Mouse (Mus musculus) forebrain, postnatal 0 days (tissue): ENCODE data around the gene Akap2. TPM values are rescaled to one million over a fixed set of nuclear protein-coding genes. Genes with fewer than 3 reads are reported as not detected.

ENCODE experiments used
- ATAC-seq: fragments of 200-750 bp; cut with Nextera tagmentation; 2 replicates; pipeline ENCODE4 v1.8.0; 2017; ENCODE audit warnings: mild to moderate bottlenecking, moderate library complexity
- DNase-seq: peaks from one replicate; pipeline ENCODE4 v3.0.0-alpha.2; 2015
- H3K27ac ChIP-seq: fragments of 300-500 bp; sonication (generic); 2 replicates; pipeline ENCODE4 v1.5.1; 2014; ENCODE audit warnings: low read depth, mild to moderate bottlenecking, antibody characterized with exemption, low read length, moderate library complexity, mixed read lengths
- H3K27me3 ChIP-seq: fragments of 300-500 bp; sonication (generic); 2 replicates; pipeline ENCODE4 v1.6.1; 2014; ENCODE audit warnings: mild to moderate bottlenecking, low read length, mixed read lengths; ENCODE audit not compliant: insufficient read depth
- H3K36me3 ChIP-seq: fragments of 300-500 bp; sonication (generic); 2 replicates; pipeline ENCODE4 v1.6.1; 2014; ENCODE audit warnings: mild to moderate bottlenecking, moderate library complexity; ENCODE audit not compliant: insufficient read depth
- H3K4me1 ChIP-seq: fragments of 300-500 bp; sonication (generic); 2 replicates; pipeline ENCODE4 v1.6.1; 2014; ENCODE audit warnings: antibody characterized with exemption; ENCODE audit not compliant: insufficient read depth
- H3K4me2 ChIP-seq: fragments of 300-500 bp; sonication (generic); 2 replicates; pipeline ENCODE4 v1.6.1; 2014; ENCODE audit warnings: low read depth, mild to moderate bottlenecking, moderate library complexity
- H3K4me3 ChIP-seq: fragments of 300-500 bp; sonication (generic); 2 replicates; pipeline ENCODE4 v1.5.1; 2014; ENCODE audit warnings: low read depth, low read length, mixed read lengths
- H3K9ac ChIP-seq: fragments of 300-500 bp; sonication (generic); 2 replicates; pipeline ENCODE4 v1.6.1; 2014; ENCODE audit warnings: mild to moderate bottlenecking
- H3K9me3 ChIP-seq: fragments of 300-500 bp; sonication (generic); 2 replicates; pipeline ENCODE4 v1.6.1; 2016; ENCODE audit warnings: low read length
- CTCF ChIP-seq: sonication (generic); IDR thresholded peaks from 2 replicates; pipeline ENCODE4 v1.5.1; 2016; ENCODE audit warnings: antibody characterized with exemption, control low read depth, low read depth
- WGBS: fragments of 180-500 bp; shearing (Covaris S2); extraction: QIAGEN DNeasy Blood & Tissue Kit; methylation state at CpG from one replicate; pipeline ENCODE4 v1.1.7; 2014; 5-methylcytosine and 5-hydroxymethylcytosine counted together
- polyA plus RNA-seq: library from polyadenylated mRNA; unstranded; fragments of >200 nt; fragmentation: Nextera tagmentation; extraction: Ambion mirVana; gene quantifications from 2 replicates; pipeline ENCODE4 v1.2.1, GENCODE M21; 2015
- total RNA-seq: library from RNA; depleted of rRNA; stranded (reverse); fragments of >200 nt; gene quantifications from 2 replicates; pipeline ENCODE4 v1.2.3, GENCODE M21; 2014; rRNA removed

Akap2 gene
- total and polyA plus RNA-seq, 2 experiments from 2014 or later, result 7.0 to 15.0 TPM

GRCm38 (mm10) chr4:57934181-57934580 is 216.7 kb downstream of the Akap2 start:
- DNase-seq (no peak), ATAC-seq (no peak)
- H3K4me1 ChIP-seq, result no peaks in the 10 kb centered on the region
- no peak overlapping the region for H3K4me2 ChIP-seq
- no peak overlapping the region for H3K27ac ChIP-seq
- no peak overlapping the region for H3K4me3 ChIP-seq
- H3K9ac ChIP-seq, result no peak overlapping the region
- H3K27me3 ChIP-seq, result no peaks in the 10 kb centered on the region
- H3K36me3 ChIP-seq, result no peaks in the 10 kb centered on the region
- no peak for TF ChIP-seq CTCF
- 84% methylated on average over 5 of the region's 5 CpGs for WGBS
- H3K9me3 ChIP-seq, result no peaks in the 10 kb centered on the region

GRCm38 (mm10) chr4:57937292-57937691 is 219.8 kb downstream of the Akap2 start:
- no peaks in the 10 kb centered on the region for H3K27me3 ChIP-seq
- H3K36me3 ChIP-seq, result peaks cover 2% of the 10 kb centered on the region; the same call in 1 of the 2 replicates
- DNase-seq (no peak), ATAC-seq (no peak)
- H3K27ac ChIP-seq, result no peak overlapping the region
- no peak overlapping the region for H3K4me3 ChIP-seq
- 90% methylated on average over 6 of the region's 6 CpGs for WGBS
- H3K9me3 ChIP-seq, result no peaks in the 10 kb centered on the region
- no peaks in the 10 kb centered on the region for H3K4me1 ChIP-seq
- H3K9ac ChIP-seq, result no peak overlapping the region
- TF ChIP-seq CTCF, result no peak
- no peak overlapping the region for H3K4me2 ChIP-seq

GRCm38 (mm10) chr4:57940631-57941030 is 223.2 kb downstream of the Akap2 start:
- no peak for DNase-seq
- TF ChIP-seq CTCF, result no peak
- Histone ChIP-seq H3K27me3 (no peaks in the 10 kb centered on the region), H3K9ac (no peak overlapping the region), H3K4me1 (no peaks in the 10 kb centered on the region), H3K36me3 (peaks cover 25% of the 10 kb centered on the region), H3K4me3 (no peak overlapping the region), H3K9me3 (no peaks in the 10 kb centered on the region), H3K4me2 (no peak overlapping the region), H3K27ac (no peak overlapping the region)
- 92% methylated on average over 4 of the region's 4 CpGs for WGBS
- ATAC-seq, result no peak

GRCm38 (mm10) chr4:57942892-57943291 is 225.4 kb downstream of the Akap2 start:
- Histone ChIP-seq H3K9ac (no peak overlapping the region), H3K27ac (no peak overlapping the region), H3K4me3 (no peak overlapping the region), H3K9me3 (no peaks in the 10 kb centered on the region), H3K4me1 (no peaks in the 10 kb centered on the region), H3K27me3 (no peaks in the 10 kb centered on the region), H3K36me3 (peaks cover 42% of the 10 kb centered on the region), H3K4me2 (no peak overlapping the region)
- ATAC-seq (no peak), DNase-seq (no peak)
- 91% methylated on average over 2 of the region's 2 CpGs for WGBS
- TF ChIP-seq CTCF, result no peak

Other genes starting within 250 kb of the Akap2 start
- 3.7 and 6.9 TPM in 2 replicates for gene Pakap, start 149.5 kb upstream of the Akap2 start, total RNA-seq
- gene Pakap, start 149.5 kb upstream of the Akap2 start, polyA plus RNA-seq, result 6.1 and 9.5 TPM in 2 replicates
- gene D630039A03Rik, start 198.6 kb downstream of the Akap2 start, total RNA-seq, result 0.29 TPM in 1 of 2 replicates, not detected in the other
- not detected in 2 replicates for gene D630039A03Rik, start 198.6 kb downstream of the Akap2 start, polyA plus RNA-seq
- 92.1 and 115 TPM in 2 replicates for gene Txn1, start 238.8 kb downstream of the Akap2 start, total RNA-seq
- gene Txn1, start 238.8 kb downstream of the Akap2 start, polyA plus RNA-seq, result 340 and 365 TPM in 2 replicates